Mouse (Mus musculus): ENCODE results near the gene Upf1.

Upf1 gene

GRCm38 (mm10) chr8:70359411-70359810 is 6.3 kb upstream of the Upf1 start:
- DNase-seq (ENCODE audit: low spot score): no peak

GRCm38 (mm10) chr8:70356111-70356510 is 3.0 kb upstream of the Upf1 start:
- DNase-seq (ENCODE audit: low spot score): no peak

- no peak for DNase-seq (ENCODE audit: low spot score)
Observed at GRCm38 (mm10) chr8:70354004-70354403, 926 bp upstream of the Upf1 start.

- no peak for DNase-seq (ENCODE audit: low spot score)
Observed at GRCm38 (mm10) chr8:70352657-70353151, 374 bp downstream of the Upf1 start.

GRCm38 (mm10) chr8:70352000-70352384 is 1.1 kb downstream of the Upf1 start:
- no peak for DNase-seq (ENCODE audit: low spot score)

GRCm38 (mm10) chr8:70351035-70351999 is 1.8 kb downstream of the Upf1 start:
- DNase-seq (ENCODE audit: low spot score): no peak

GRCm38 (mm10) chr8:70347860-70348420 is 5.1 kb downstream of the Upf1 start:
- no peak for DNase-seq (ENCODE audit: low spot score)

GRCm38 (mm10) chr8:70347443-70347842 is 5.6 kb downstream of the Upf1 start:
- no peak for DNase-seq (ENCODE audit: low spot score)

GRCm38 (mm10) chr8:70344279-70344678 is 8.8 kb downstream of the Upf1 start:
- DNase-seq (ENCODE audit: low spot score): no peak

- no peak for DNase-seq (ENCODE audit: low spot score)
Observed at GRCm38 (mm10) chr8:70343696-70344095, 9.4 kb downstream of the Upf1 start.

- no peak for DNase-seq (ENCODE audit: low spot score)
Observed at GRCm38 (mm10) chr8:70343076-70343475, 10.0 kb downstream of the Upf1 start.

- DNase-seq (ENCODE audit: low spot score): no peak
Observed at GRCm38 (mm10) chr8:70342007-70342406, 11.1 kb downstream of the Upf1 start.

GRCm38 (mm10) chr8:70340659-70341058 is 12.4 kb downstream of the Upf1 start:
- no peak for DNase-seq (ENCODE audit: low spot score)

GRCm38 (mm10) chr8:70338931-70339330 is 14.1 kb downstream of the Upf1 start:
- no peak for DNase-seq (ENCODE audit: low spot score)

GRCm38 (mm10) chr8:70332878-70333202 is 20.2 kb downstream of the Upf1 start:
- no peak for DNase-seq (ENCODE audit: low spot score)

- no peak for DNase-seq (ENCODE audit: low spot score)
Observed at GRCm38 (mm10) chr8:70332070-70332877, 20.8 kb downstream of the Upf1 start.

- DNase-seq (ENCODE audit: low spot score): no peak
Observed at GRCm38 (mm10) chr8:70331526-70331925, 21.6 kb downstream of the Upf1 start.

- no peak for DNase-seq (ENCODE audit: low spot score)
Observed at GRCm38 (mm10) chr8:70330741-70331364, 22.2 kb downstream of the Upf1 start.

GRCm38 (mm10) chr8:70329835-70330740 is 23.0 kb downstream of the Upf1 start:
- no peak for DNase-seq (ENCODE audit: low spot score)

GRCm38 (mm10) chr8:70329124-70329834 is 23.8 kb downstream of the Upf1 start, which contains the start of gene Gdf1:
Gene Gdf1, plus strand, starts transcription at chr8:70329817.
- DNase-seq (ENCODE audit: low spot score): no peak

Data from ovary, adult 18-20 months (tissue).